Mouse (Mus musculus) heart, embryonic 16.5 days (tissue): Measurements from ENCODE around the gene Jak2. TPM values are rescaled to one million over a fixed set of nuclear protein-coding genes. Genes with fewer than 3 reads are reported as not detected.

Experiments used
- ATAC-seq: fragments of 200-750 bp; cut with Nextera tagmentation; replicated peaks from 2 replicates; pipeline ENCODE4 v1.8.0; 2017; ENCODE audit warnings: moderate number of reproducible peaks; ENCODE audit not compliant: insufficient read depth, low FRiP score; ENCODE audit errors: extremely low read depth
- H3K27ac ChIP-seq: fragments of 300-500 bp; sonication (generic); 2 replicates; pipeline ENCODE4 v1.5.1; 2014; ENCODE audit warnings: mild to moderate bottlenecking, low read length, control low read depth, moderate library complexity
- H3K27me3 ChIP-seq: fragments of 300-500 bp; sonication (generic); 2 replicates; pipeline ENCODE4 v1.6.1; 2014; ENCODE audit warnings: low read length, mixed read lengths; ENCODE audit not compliant: control insufficient read depth, insufficient read depth
- H3K36me3 ChIP-seq: fragments of 300-500 bp; sonication (generic); 2 replicates; pipeline ENCODE4 v1.6.1; 2014; ENCODE audit not compliant: control insufficient read depth, insufficient read depth
- H3K4me1 ChIP-seq: fragments of 300-500 bp; sonication (generic); 2 replicates; pipeline ENCODE4 v1.6.1; 2014; ENCODE audit warnings: low read length, mixed read lengths; ENCODE audit not compliant: control insufficient read depth, insufficient read depth
- H3K4me2 ChIP-seq: fragments of 300-500 bp; sonication (generic); 2 replicates; pipeline ENCODE4 v1.6.1; 2014; ENCODE audit warnings: low read depth, mild to moderate bottlenecking, control low read depth, low read length
- H3K4me3 ChIP-seq: fragments of 300-500 bp; sonication (generic); 2 replicates; pipeline ENCODE4 v1.5.1; 2014; ENCODE audit warnings: mild to moderate bottlenecking, control low read depth, low read length
- H3K9ac ChIP-seq: fragments of 300-500 bp; sonication (generic); 2 replicates; pipeline ENCODE4 v1.6.1; 2014; ENCODE audit warnings: low read length, control low read depth
- H3K9me3 ChIP-seq: fragments of 300-500 bp; sonication (generic); replicated peaks from 2 replicates; pipeline ENCODE4 v1.6.1; 2016; ENCODE audit warnings: low read length; ENCODE audit not compliant: control insufficient read depth
- WGBS: fragments of 180-500 bp; shearing (Covaris S2); extraction: QIAGEN DNeasy Blood & Tissue Kit; methylation state at CpG from one replicate; pipeline ENCODE4 v1.1.7; 2014; 5-methylcytosine and 5-hydroxymethylcytosine counted together
- polyA plus RNA-seq: library from polyadenylated mRNA; unstranded; fragments of >200 nt; fragmentation: Nextera tagmentation; extraction: Ambion mirVana; gene quantifications from 2 replicates; pipeline ENCODE4 v1.2.1, GENCODE M21; 2015

Jak2 gene
- polyA plus RNA-seq, 1 experiment from 2014 or later, result 5.5 TPM

GRCm38 (mm10) chr19:29263492-29263891 lies 11.9 kb downstream of the Jak2 start:
- H3K4me1 ChIP-seq, result peaks cover 8% of the 10 kb centered on the region
- 86% methylated on average over 1 of the region's 1 CpGs for WGBS
- no peaks in the 10 kb centered on the region for H3K9me3 ChIP-seq
- 0 out of 2 replicates have a peak, but pooled peaks cover 3% of the 10 kb centered on the region for H3K36me3 ChIP-seq
- H3K4me3 ChIP-seq, result no peak overlapping the region
- no peak overlapping the region for H3K27ac ChIP-seq
- H3K27me3 ChIP-seq, result no peaks in the 10 kb centered on the region
- ATAC-seq, result no peak
- no peak overlapping the region for H3K9ac ChIP-seq
- H3K4me2 ChIP-seq, result no peak overlapping the region

DNA sequence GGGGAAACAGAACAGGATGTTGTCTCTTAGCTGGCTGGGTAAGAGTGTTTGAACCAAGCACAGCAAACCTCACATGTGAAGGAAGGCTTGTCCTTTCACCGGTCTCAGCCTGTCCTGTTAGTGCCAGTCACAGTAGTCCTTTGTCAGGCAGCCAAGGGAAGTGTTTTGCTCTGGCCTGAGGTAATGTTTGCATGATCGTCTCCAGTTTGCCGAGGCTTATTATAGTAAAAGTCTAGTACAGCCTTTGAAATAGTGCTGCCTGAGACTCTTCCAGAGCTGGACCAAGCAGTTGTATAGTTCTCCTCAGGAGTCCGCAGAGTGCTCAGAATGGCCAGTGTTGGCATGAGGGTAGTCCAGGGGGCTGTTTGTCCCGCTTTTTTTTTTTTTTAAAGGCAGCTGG lies 13.9 kb downstream of the Jak2 start:
- 46% methylated on average over 5 of the region's 5 CpGs for WGBS
- H3K4me2 ChIP-seq, result peak overlapping the region; percentile 43
- ATAC-seq, result peak; percentile 77

DNA sequence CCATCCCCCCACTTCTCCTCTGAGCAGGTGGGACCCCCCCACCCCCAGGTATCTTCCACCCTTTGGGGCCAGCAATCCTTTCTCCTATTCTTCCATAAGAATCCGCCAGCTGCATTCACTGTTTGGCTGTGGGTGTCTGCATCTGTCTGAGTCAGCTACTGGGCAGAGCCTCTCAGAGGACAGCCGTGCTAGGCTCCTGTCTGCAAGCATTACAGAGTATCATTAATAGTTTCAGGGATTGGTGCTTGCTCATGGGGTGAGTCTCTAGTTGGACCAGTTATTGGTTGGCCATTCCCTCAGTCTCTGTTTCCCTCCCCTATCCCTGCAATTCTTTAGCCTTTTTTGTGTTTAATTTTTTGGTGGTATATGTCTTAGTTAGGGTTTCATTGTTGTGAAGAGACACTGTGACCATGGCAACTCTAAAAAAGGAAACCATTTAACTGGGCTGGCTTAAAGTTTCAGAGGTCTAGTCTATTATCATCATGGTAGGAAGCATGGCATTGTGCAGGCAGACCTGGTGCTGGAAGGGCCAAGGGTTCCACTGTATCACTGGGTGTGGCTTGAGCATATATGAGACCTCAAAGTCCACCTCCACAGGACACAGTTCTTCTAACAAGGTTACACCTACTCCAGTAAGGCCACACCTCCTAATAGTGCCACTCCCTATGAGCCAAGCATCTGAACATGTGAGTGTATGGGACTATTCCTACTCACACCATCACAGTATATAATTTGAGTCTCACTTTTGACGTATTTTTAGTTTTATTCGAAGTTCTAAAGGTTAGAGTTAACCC lies 15.6 kb downstream of the Jak2 start:
- WGBS, result 86% methylated on average over 4 of the region's 4 CpGs
- Histone ChIP-seq H3K4me2 (no peak overlapping the region), H3K27me3 (no peaks in the 10 kb centered on the region), H3K4me1 (peaks cover 17% of the 10 kb centered on the region), H3K27ac (no peak overlapping the region), H3K4me3 (no peak overlapping the region), H3K9me3 (no peaks in the 10 kb centered on the region), H3K9ac (no peak overlapping the region), H3K36me3 (0 out of 2 replicates have a peak, but pooled peaks cover 3% of the 10 kb centered on the region)
- no peak for ATAC-seq

More for the DNA sequence above, 13.9 kb downstream of the Jak2 start:
- H3K9ac ChIP-seq, result peak overlapping the region; percentile 46; the same call in 1 of the 2 replicates
- H3K27me3 ChIP-seq, result no peaks in the 10 kb centered on the region
- 0 out of 2 replicates have a peak, but pooled peaks cover 3% of the 10 kb centered on the region for H3K36me3 ChIP-seq
- no peak overlapping the region; the same call in 1 of the 2 replicates for H3K4me3 ChIP-seq
- H3K9me3 ChIP-seq, result no peaks in the 10 kb centered on the region
- H3K4me1 ChIP-seq, result peaks cover 11% of the 10 kb centered on the region
- peak overlapping the region; percentile 82 for H3K27ac ChIP-seq

DNA sequence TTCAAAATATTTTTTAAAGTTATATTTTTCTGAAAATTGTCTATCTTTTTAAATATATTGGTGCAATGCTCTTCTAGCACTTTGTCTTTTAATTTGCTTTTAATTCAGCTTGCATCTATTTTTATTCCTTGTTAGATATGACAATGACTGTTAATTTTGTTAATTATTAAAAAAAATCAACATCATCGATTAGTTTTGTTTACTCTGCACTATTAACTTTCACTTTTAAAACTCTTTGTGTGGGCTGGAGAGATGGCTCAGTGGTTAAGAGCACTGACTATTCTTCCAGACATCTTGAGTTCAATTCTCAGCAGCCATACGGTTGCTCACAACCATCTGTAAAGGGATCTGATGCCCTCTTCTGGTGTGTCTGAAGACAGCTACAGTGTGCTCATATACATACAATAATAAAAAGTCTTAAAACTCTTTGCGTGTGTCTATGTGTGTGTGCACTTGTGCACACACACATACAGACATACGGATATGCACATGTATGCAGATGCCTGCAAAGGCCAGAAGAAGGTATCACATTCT lies 17.2 kb downstream of the Jak2 start:
- Histone ChIP-seq H3K36me3 (no peaks in the 10 kb centered on the region), H3K9me3 (no peaks in the 10 kb centered on the region), H3K27ac (no peak overlapping the region), H3K4me1 (peaks cover 17% of the 10 kb centered on the region), H3K4me2 (no peak overlapping the region), H3K4me3 (no peak overlapping the region), H3K9ac (no peak overlapping the region), H3K27me3 (no peaks in the 10 kb centered on the region)
- WGBS, result 91% methylated on average over 4 of the region's 4 CpGs
- ATAC-seq, result no peak

DNA sequence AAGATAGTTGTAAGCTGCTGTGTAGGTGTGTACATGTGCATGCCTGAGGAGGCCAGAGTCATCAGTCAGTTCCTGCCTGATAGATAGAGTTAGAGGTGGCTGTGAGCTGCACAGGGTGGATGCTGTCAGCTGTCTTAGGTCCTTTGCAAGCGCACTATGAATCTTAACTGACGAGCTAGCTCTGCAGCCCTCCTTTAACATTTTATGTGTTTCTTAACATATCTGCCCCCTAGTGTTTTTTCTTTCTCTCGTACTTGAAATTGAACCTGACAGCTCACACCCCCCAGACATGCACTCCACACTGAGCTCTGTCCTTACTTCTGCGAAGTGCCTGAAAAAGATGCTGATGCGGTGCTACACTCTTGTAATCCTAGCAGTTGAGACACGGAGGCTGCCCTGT lies 18.6 kb downstream of the Jak2 start:
- no peak for ATAC-seq
- Histone ChIP-seq H3K9ac (no peak overlapping the region), H3K27me3 (no peaks in the 10 kb centered on the region), H3K36me3 (no peaks in the 10 kb centered on the region), H3K4me2 (no peak overlapping the region), H3K27ac (no peak overlapping the region), H3K4me3 (no peak overlapping the region), H3K9me3 (no peaks in the 10 kb centered on the region), H3K4me1 (peaks cover 16% of the 10 kb centered on the region)
- 44% methylated on average over 6 of the region's 6 CpGs for WGBS

DNA sequence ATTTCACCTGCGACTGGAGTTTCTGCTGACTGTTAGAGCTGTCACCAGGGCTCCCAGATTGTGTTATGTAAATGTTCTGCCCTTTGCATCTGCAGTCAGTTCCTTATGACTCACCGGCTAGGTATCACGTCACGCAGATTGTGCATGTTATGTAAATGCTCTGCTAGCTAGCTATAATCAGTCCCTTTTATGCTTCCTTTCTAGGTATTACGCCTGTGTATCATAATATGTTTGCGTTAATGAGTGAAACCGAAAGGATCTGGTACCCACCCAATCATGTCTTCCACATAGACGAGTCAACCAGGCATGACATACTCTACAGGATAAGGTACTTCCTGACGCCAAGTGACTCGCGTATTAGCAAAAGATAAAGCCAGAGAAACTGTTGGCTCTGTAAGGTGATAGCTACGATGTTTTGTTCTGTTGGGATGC lies 19.5 kb downstream of the Jak2 start:
- no peaks in the 10 kb centered on the region for H3K27me3 ChIP-seq
- peak overlapping the region; percentile 58 for H3K4me2 ChIP-seq
- H3K9me3 ChIP-seq, result no peaks in the 10 kb centered on the region
- H3K27ac ChIP-seq, result peak overlapping the region; percentile 35; the same call in 1 of the 2 replicates
- 30% methylated on average over 12 of the region's 12 CpGs for WGBS
- ATAC-seq, result no peak; the same call in 1 of the 2 replicates
- peak overlapping the region; percentile 4; the same call in 1 of the 2 replicates for H3K9ac ChIP-seq
- peak overlapping the region; percentile 35 for H3K4me3 ChIP-seq
- peaks cover 9% of the 10 kb centered on the region for H3K4me1 ChIP-seq
- peaks cover 3% of the 10 kb centered on the region; the same call in 1 of the 2 replicates for H3K36me3 ChIP-seq

DNA sequence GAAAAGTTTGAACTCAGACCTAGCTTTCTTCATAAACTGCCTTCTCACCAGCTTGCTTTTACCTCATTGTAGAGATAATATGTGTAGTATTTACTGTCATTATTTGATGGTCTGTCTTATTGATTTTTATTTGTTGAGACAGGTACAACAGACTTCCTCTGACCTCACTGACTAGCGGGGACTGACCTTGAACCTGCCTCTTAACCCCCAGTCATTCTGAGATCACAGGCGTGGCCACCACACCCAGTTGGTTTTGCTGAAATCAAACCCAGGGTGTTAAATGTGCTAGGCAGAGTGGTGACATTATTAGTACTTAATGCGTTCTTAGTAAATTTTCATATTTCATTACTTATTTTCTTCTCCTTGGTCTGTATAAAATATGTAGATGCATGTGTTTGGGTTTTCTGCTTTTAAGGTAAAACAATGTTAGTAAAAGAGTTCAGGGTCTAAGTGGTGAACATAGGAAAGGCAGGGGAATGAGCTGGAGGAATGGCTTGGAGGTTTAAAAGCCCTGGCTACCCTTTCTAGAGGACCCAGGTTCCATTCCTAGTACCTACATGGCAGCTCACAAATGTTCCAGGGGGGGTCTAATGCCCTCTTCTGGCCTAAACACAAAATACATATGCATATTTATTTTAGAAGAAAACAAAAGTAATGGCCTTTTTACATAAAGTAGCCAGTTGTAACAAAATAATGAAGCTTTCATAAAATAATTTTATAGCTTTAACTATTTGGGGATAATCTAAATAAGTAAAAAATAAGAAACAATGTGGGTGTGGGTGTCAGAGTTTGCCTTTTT lies 20.6 kb downstream of the Jak2 start:
- no peak for ATAC-seq
- H3K4me1 ChIP-seq, result peaks cover 9% of the 10 kb centered on the region
- H3K27me3 ChIP-seq, result no peaks in the 10 kb centered on the region
- no peak overlapping the region for H3K9ac ChIP-seq
- peaks cover 9% of the 10 kb centered on the region for H3K36me3 ChIP-seq
- no peak overlapping the region for H3K27ac ChIP-seq
- H3K9me3 ChIP-seq, result no peaks in the 10 kb centered on the region
- no peak overlapping the region for H3K4me3 ChIP-seq
- WGBS, result 91% methylated on average over 3 of the region's 3 CpGs
- H3K4me2 ChIP-seq, result no peak overlapping the region

DNA sequence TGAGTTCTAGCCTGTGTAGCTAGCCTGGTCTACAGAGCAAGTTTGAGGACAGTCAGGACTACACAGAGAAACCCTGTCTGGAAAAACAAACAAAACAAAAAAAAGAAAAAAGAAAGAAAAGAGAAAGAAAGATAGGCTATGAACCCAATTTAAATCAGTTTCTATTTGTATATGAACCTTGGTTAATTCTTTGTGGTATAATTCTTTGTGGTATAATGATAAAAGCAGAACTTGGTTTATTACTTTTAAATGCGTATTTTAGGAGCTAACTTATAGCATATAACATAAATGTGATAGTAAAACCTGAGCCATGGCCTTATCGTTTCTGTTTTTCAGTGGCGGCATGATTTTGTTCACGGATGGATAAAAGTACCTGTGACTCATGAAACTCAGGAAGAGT lies 24.8 kb downstream of the Jak2 start:
- WGBS, result 95% methylated on average over 4 of the region's 4 CpGs
- Histone ChIP-seq H3K9me3 (no peaks in the 10 kb centered on the region), H3K4me1 (peaks cover under 1% of the 10 kb centered on the region), H3K4me3 (no peak overlapping the region), H3K9ac (no peak overlapping the region), H3K4me2 (no peak overlapping the region), H3K27ac (no peak overlapping the region), H3K36me3 (peaks cover 12% of the 10 kb centered on the region), H3K27me3 (no peaks in the 10 kb centered on the region)
- ATAC-seq, result no peak
